ENCODE assay signal across 8 mouse cellular contexts in genomic region chr9:35199772-35200471, GRCm38 (mm10). TPM values are rescaled to one million over a fixed set of nuclear protein-coding genes. Genes with fewer than 3 reads are reported as not detected.
A peak's percentile ranks its signal among the peaks of the same experiment; 100 is the strongest.
DNase-seq lines count a peak whose midpoint lies in the region; ATAC-seq and TF ChIP-seq lines count a peak whose summit lies in the region.

Srpr (plus strand) TSS chr9:35200175.
Tirap (minus strand) TSS chr9:35200291.

- peak; percentile 17 to 80; a peak in 2 of 4 replicates for TF ChIP-seq CTCF in CH12.LX (conservative IDR thresholded peaks at IDR 0.05 in 1 of 2, IDR thresholded peaks at IDR 0.05 in 1 of 2; ENCODE audit: low read depth in 2 of 2, low read length in 2 of 2)

- TF ChIP-seq RAD21 in CH12.LX (IDR thresholded peaks at IDR 0.05; ENCODE audit: low read depth, low read length): peak; percentile 28

- ATAC-seq in forebrain, embryonic 11.5 days (replicated peaks; ENCODE audit: low FRiP score): peak; percentile 96
- ATAC-seq in heart, embryonic 15.5 days (replicated peaks; ENCODE audit: insufficient number of reproducible peaks, insufficient read depth, low FRiP score, low read depth): peak; percentile 91
- peak; percentile 89 for ATAC-seq in liver, embryonic 13.5 days (ENCODE audit: low read depth)
- ATAC-seq in stomach, embryonic 14.5 days (ENCODE audit: insufficient number of reproducible peaks, insufficient read depth, low FRiP score, low read depth): peak; percentile 91

- DNase-seq in CH12.LX (ENCODE audit: extremely low read depth): peak; percentile 70
- DNase-seq in c-Kit-positive CD71-positive TER-119-negative erythroid progenitor cells, embryonic 14.5 days (ENCODE audit: low read depth): peak; percentile 63
- peak; percentile 98 for DNase-seq in forebrain, embryonic 11.5 days (ENCODE audit: low spot score)
- DNase-seq in kidney, postnatal 14 days: peak; percentile 93
- DNase-seq in liver, embryonic 13.5 days: peak; percentile 88
- DNase-seq in natural killer cell, adult 2 months (ENCODE audit: low spot score in 2 of 2): peak; percentile 85 to 90

- no peak for TF ChIP-seq EP300 in CH12.LX (IDR thresholded peaks at IDR 0.05; ENCODE audit: low read length)

- H3K9me3 ChIP-seq in CH12.LX (replicated peaks; ENCODE audit: low read length): no peaks in the 10 kb centered on the region
- H3K9me3 ChIP-seq in forebrain, embryonic 11.5 days (ENCODE audit: control insufficient read depth, low read length): no peaks in the 10 kb centered on the region
- H3K9me3 ChIP-seq in heart, embryonic 15.5 days (replicated peaks): no peaks in the 10 kb centered on the region
- H3K9me3 ChIP-seq in liver, embryonic 13.5 days (replicated peaks): no peaks in the 10 kb centered on the region
- H3K9me3 ChIP-seq in stomach, embryonic 14.5 days (ENCODE audit: control insufficient read depth, low read depth, low read length): no peaks in the 10 kb centered on the region

- peak within 1 kb of the TSS; percentile 83 for H3K9ac ChIP-seq in CH12.LX (ENCODE audit: insufficient read depth, low read depth)
- peak within 1 kb of the TSS; percentile 78 for H3K9ac ChIP-seq in forebrain, embryonic 11.5 days (ENCODE audit: low read length)
- peak within 1 kb of the TSS; percentile 80 for H3K9ac ChIP-seq in heart, embryonic 15.5 days
- peak within 1 kb of the TSS; percentile 84 for H3K9ac ChIP-seq in liver, embryonic 13.5 days
- peak within 1 kb of the TSS; percentile 45 for H3K9ac ChIP-seq in stomach, embryonic 14.5 days (replicated peaks; ENCODE audit: low read depth, low read length)

- WGBS in forebrain, embryonic 11.5 days: under 1% methylated on average over 44 of the region's 44 CpGs
- under 1% methylated on average over 37 of the region's 44 CpGs for WGBS in heart, embryonic 15.5 days
- WGBS in liver, embryonic 13.5 days (ENCODE audit: insufficient replicate concordance): under 1% methylated on average over 44 of the region's 44 CpGs
- 0% methylated on average over 44 of the region's 44 CpGs for WGBS in stomach, embryonic 14.5 days

- peaks cover 0 to 42% of the 10 kb centered on the region in 2 experiments; a peak in 2 of 4 replicates for H3K4me1 ChIP-seq in CH12.LX (ENCODE audit: control insufficient read depth in 1 of 2, insufficient read depth in 2 of 2)
- H3K4me1 ChIP-seq in forebrain, embryonic 11.5 days (replicated peaks; ENCODE audit: control insufficient read depth, insufficient read depth, low read length): no peaks in the 10 kb centered on the region; the same call in 1 of the 2 replicates
- H3K4me1 ChIP-seq in heart, embryonic 15.5 days (replicated peaks): peaks cover 9% of the 10 kb centered on the region
- peaks cover 54% of the 10 kb centered on the region for H3K4me1 ChIP-seq in liver, embryonic 13.5 days (replicated peaks)
- H3K4me1 ChIP-seq in stomach, embryonic 14.5 days (ENCODE audit: control insufficient read depth, insufficient read depth, low read length): peaks cover 10% of the 10 kb centered on the region; the same call in 1 of the 2 replicates

- H3K27me3 ChIP-seq in CH12.LX (replicated peaks): no peaks in the 10 kb centered on the region
- no peaks in the 10 kb centered on the region for H3K27me3 ChIP-seq in forebrain, embryonic 11.5 days (ENCODE audit: control insufficient read depth, insufficient read depth, low read length)
- H3K27me3 ChIP-seq in heart, embryonic 15.5 days: no peaks in the 10 kb centered on the region
- no peaks in the 10 kb centered on the region for H3K27me3 ChIP-seq in liver, embryonic 13.5 days
- no peaks in the 10 kb centered on the region for H3K27me3 ChIP-seq in stomach, embryonic 14.5 days (ENCODE audit: control insufficient read depth, insufficient read depth, low read length)

- dilution Hi-C loops in CH12.LX (cut with MboI; ENCODE audit: extremely low pct_ligation_motif_present, extremely low pct_unique_long_range_greater_than_20kb, low sequenced_read_pairs): no loop called here

- H3K4me2 ChIP-seq in CH12.LX (ENCODE audit: insufficient read depth, low read depth, poor library complexity, severe bottlenecking): peak within 1 kb of the TSS; percentile 91
- H3K4me2 ChIP-seq in forebrain, embryonic 11.5 days (ENCODE audit: low read depth, low read length, severe bottlenecking): peak within 1 kb of the TSS; percentile 79
- peak within 1 kb of the TSS; percentile 77 for H3K4me2 ChIP-seq in heart, embryonic 15.5 days
- peak within 1 kb of the TSS; percentile 88 for H3K4me2 ChIP-seq in liver, embryonic 13.5 days
- H3K4me2 ChIP-seq in stomach, embryonic 14.5 days (replicated peaks; ENCODE audit: low read depth, low read length): peak within 1 kb of the TSS; percentile 52

- H3K79me2 ChIP-seq in CH12.LX (replicated peaks; ENCODE audit: control insufficient read depth, extremely low read depth, insufficient read depth, poor library complexity, severe bottlenecking): peaks cover 20% of the 10 kb centered on the region

- TF ChIP-seq POLR2A in CH12.LX (IDR thresholded peaks at IDR 0.05; ENCODE audit: low read depth, low read length): no peak; the same call in 1 of the 2 replicates

- peak within 1 kb of the TSS; percentile 77 to 86 (median 80) for H3K4me3 ChIP-seq in CH12.LX (replicated peaks in 1 of 3; ENCODE audit: low read depth in 2 of 3, low read length in 2 of 3, poor library complexity in 1 of 3)
- peak within 1 kb of the TSS; percentile 63 for H3K4me3 ChIP-seq in forebrain, embryonic 11.5 days (ENCODE audit: low read depth, low read length)
- peak within 1 kb of the TSS; percentile 72 for H3K4me3 ChIP-seq in heart, embryonic 15.5 days
- H3K4me3 ChIP-seq in liver, embryonic 13.5 days (replicated peaks): peak within 1 kb of the TSS; percentile 74
- peak within 1 kb of the TSS; percentile 42 for H3K4me3 ChIP-seq in stomach, embryonic 14.5 days (ENCODE audit: low read depth, low read length)

- H3K27ac ChIP-seq in CH12.LX (ENCODE audit: insufficient read depth, low read depth): peak within 1 kb of the TSS; percentile 82
- no peak within 1 kb of the TSS for H3K27ac ChIP-seq in forebrain, embryonic 11.5 days (ENCODE audit: low read depth, low read length)
- peak within 1 kb of the TSS; percentile 72 for H3K27ac ChIP-seq in heart, embryonic 15.5 days
- H3K27ac ChIP-seq in liver, embryonic 13.5 days: peak within 1 kb of the TSS; percentile 68
- H3K27ac ChIP-seq in stomach, embryonic 14.5 days (ENCODE audit: low read length): peak within 1 kb of the TSS; percentile 41; the same call in 1 of the 2 replicates

- in situ Hi-C loops in CH12.LX (cut with MboI; ENCODE audit: low pct_ligation_motif_present, low pct_unique_long_range_greater_than_20kb, low sequenced_read_pairs): loop anchor here (10.0 kb wide), 1 partner anchor 345 kb away; no protein-coding TSS in a partner anchor

- peaks cover 7 to 37% of the 10 kb centered on the region in 2 experiments for H3K36me3 ChIP-seq in CH12.LX (replicated peaks in 1 of 2; ENCODE audit: control insufficient read depth in 1 of 2, insufficient read depth in 1 of 2, low read length in 1 of 2)
- no peaks in the 10 kb centered on the region for H3K36me3 ChIP-seq in forebrain, embryonic 11.5 days (ENCODE audit: control insufficient read depth, insufficient read depth, low read length)
- peaks cover 6% of the 10 kb centered on the region; the same call in 1 of the 2 replicates for H3K36me3 ChIP-seq in heart, embryonic 15.5 days
- H3K36me3 ChIP-seq in liver, embryonic 13.5 days: peaks cover 9% of the 10 kb centered on the region
- peaks cover 4% of the 10 kb centered on the region; the same call in 1 of the 2 replicates for H3K36me3 ChIP-seq in stomach, embryonic 14.5 days (ENCODE audit: control insufficient read depth, insufficient read depth, low read length)

TF ChIP-seq in CH12.LX, 34 proteins besides CTCF, POLR2A, EP300 and RAD21 (continues in another document):
- TF ChIP-seq E2F4 (IDR thresholded peaks at IDR 0.05; ENCODE audit: insufficient replicate concordance, low read depth, low read length) (no peak), RCOR1 (conservative IDR thresholded peaks at IDR 0.05; ENCODE audit: low read depth, low read length) (no peak; the same call in 1 of the 2 replicates), MAZ (IDR thresholded peaks at IDR 0.05; ENCODE audit: low read depth, low read length) (peak; percentile 85), TBP (conservative IDR thresholded peaks at IDR 0.05; ENCODE audit: low read depth, low read length) (no peak), TCF12 (IDR thresholded peaks at IDR 0.05; ENCODE audit: low read depth, low read length) (peak; percentile 74), USF2 (conservative IDR thresholded peaks at IDR 0.05; ENCODE audit: low read depth, low read length) (no peak), IRF4 (IDR thresholded peaks at IDR 0.05; ENCODE audit: low read depth, low read length) (peak; percentile 69), PAX5 (IDR thresholded peaks at IDR 0.05; ENCODE audit: low read length) (no peak), NRF1 (IDR thresholded peaks at IDR 0.05; ENCODE audit: low read depth, low read length) (peak; percentile 39; the same call in 1 of the 2 replicates), KAT2A (IDR thresholded peaks at IDR 0.05; ENCODE audit: insufficient replicate concordance, low read length) (0 out of 2 replicates have a peak, but pooled peaks have one; percentile 17), JUN (IDR thresholded peaks at IDR 0.05; ENCODE audit: insufficient read depth, low read depth, low read length) (no peak), ZC3H11A (IDR thresholded peaks at IDR 0.05; ENCODE audit: low read depth, low read length) (no peak), UBTF (IDR thresholded peaks at IDR 0.05; ENCODE audit: low read depth, low read length) (peak; percentile 74; the same call in 1 of the 2 replicates)

RNA-seq across cellular contexts. Expression of gene Srpr, which starts in this region (rescaled TPM):
- total RNA-seq in CH12.LX (2012; rRNA removed) (40.1 and 50.7 TPM in 2 replicates), CH12.LX (2014; rRNA removed) (33.0 and 38.2 TPM in 2 replicates)
- polyA plus RNA-seq in CH12.LX (2012; ENCODE audit: insufficient read length, low read depth): 95.0 and 99.2 TPM in 2 replicates
- 89.2 and 91.3 TPM in 2 replicates for polyA plus RNA-seq in forebrain, embryonic 11.5 days (2014; fragmentation: Nextera tagmentation; extraction: Ambion mirVana)
- 89.5 and 96.8 TPM in 2 replicates for polyA plus RNA-seq in heart, embryonic 15.5 days (2015; fragmentation: Nextera tagmentation; extraction: Ambion mirVana)
- polyA plus RNA-seq in liver, embryonic 13.5 days (2015; fragmentation: Nextera tagmentation; extraction: Ambion mirVana): 61.6 and 70.1 TPM in 2 replicates
- polyA plus RNA-seq in stomach, embryonic 14.5 days (2014; fragmentation: Nextera tagmentation; extraction: Ambion mirVana): 141 and 148 TPM in 2 replicates

RNA-seq across cellular contexts. Expression of gene Tirap, which starts in this region (rescaled TPM):
- 10.5 and 11.8 TPM in 2 replicates for total RNA-seq in CH12.LX (2012; rRNA removed)
- 14.2 and 18.0 TPM in 2 replicates for total RNA-seq in CH12.LX (2014; rRNA removed)
- 15.6 and 18.7 TPM in 2 replicates for polyA plus RNA-seq in CH12.LX (2012; ENCODE audit: insufficient read length, low read depth)
- 17.1 and 17.3 TPM in 2 replicates for polyA plus RNA-seq in forebrain, embryonic 11.5 days (2014; fragmentation: Nextera tagmentation; extraction: Ambion mirVana)
- polyA plus RNA-seq in heart, embryonic 15.5 days (2015; fragmentation: Nextera tagmentation; extraction: Ambion mirVana): 7.6 and 9.8 TPM in 2 replicates
- 5.8 and 6.3 TPM in 2 replicates for polyA plus RNA-seq in liver, embryonic 13.5 days (2015; fragmentation: Nextera tagmentation; extraction: Ambion mirVana)
- 13.9 and 14.1 TPM in 2 replicates for polyA plus RNA-seq in stomach, embryonic 14.5 days (2014; fragmentation: Nextera tagmentation; extraction: Ambion mirVana)
